Mouse (Mus musculus) hindbrain, embryonic 11.5 days (tissue): ENCODE data around the gene Ikzf3. TPM values are rescaled to one million over a fixed set of nuclear protein-coding genes. Genes with fewer than 3 reads are reported as not detected.

ENCODE experiments used
- ATAC-seq: fragments of 200-750 bp; cut with Nextera tagmentation; 2 replicates; pipeline ENCODE4 v1.8.0; 2017; ENCODE audit warnings: mild to moderate bottlenecking, moderate TSS enrichment, moderate library complexity; ENCODE audit not compliant: low FRiP score
- DNase-seq: peaks from one replicate; pipeline ENCODE4 v3.0.0-alpha.2; 2015; ENCODE audit warnings: low spot score
- H3K27ac ChIP-seq: fragments of 300-500 bp; sonication (generic); 2 replicates; pipeline ENCODE4 v1.5.1; 2014; ENCODE audit warnings: mild to moderate bottlenecking, low read depth, low read length
- H3K27me3 ChIP-seq: fragments of 300-500 bp; sonication (generic); 2 replicates; pipeline ENCODE4 v1.6.1; 2014; ENCODE audit warnings: mild to moderate bottlenecking, low read length, moderate library complexity, mixed read lengths; ENCODE audit not compliant: control insufficient read depth, insufficient read depth
- H3K36me3 ChIP-seq: fragments of 300-500 bp; sonication (generic); 2 replicates; pipeline ENCODE4 v1.6.1; 2014; ENCODE audit warnings: mild to moderate bottlenecking, low read length, moderate library complexity, mixed read lengths; ENCODE audit not compliant: control insufficient read depth, insufficient read depth
- H3K4me1 ChIP-seq: fragments of 300-500 bp; sonication (generic); replicated peaks from 2 replicates; pipeline ENCODE4 v1.6.1; 2014; ENCODE audit warnings: low read length, mixed read lengths; ENCODE audit not compliant: control insufficient read depth, insufficient read depth
- H3K4me2 ChIP-seq: fragments of 300-500 bp; sonication (generic); replicated peaks from 2 replicates; pipeline ENCODE4 v1.6.1; 2014; ENCODE audit warnings: mild to moderate bottlenecking, low read depth, low read length
- H3K4me3 ChIP-seq: fragments of 300-500 bp; sonication (generic); 2 replicates; pipeline ENCODE4 v1.5.1; 2014; ENCODE audit warnings: low read depth, low read length
- H3K9ac ChIP-seq: fragments of 300-500 bp; sonication (generic); 2 replicates; pipeline ENCODE4 v1.6.1; 2014; ENCODE audit warnings: low read depth, low read length
- H3K9me3 ChIP-seq: fragments of 300-500 bp; sonication (generic); 2 replicates; pipeline ENCODE4 v1.6.1; 2016; ENCODE audit warnings: low read length; ENCODE audit not compliant: control insufficient read depth
- WGBS: fragments of 180-500 bp; shearing (Covaris S2); extraction: QIAGEN DNeasy Blood & Tissue Kit; methylation state at CpG from one replicate; pipeline ENCODE4 v1.1.7; 2014; 5-methylcytosine and 5-hydroxymethylcytosine counted together
- polyA plus RNA-seq: library from polyadenylated mRNA; unstranded; fragments of >200 nt; fragmentation: Nextera tagmentation; extraction: Ambion mirVana; gene quantifications from 2 replicates; pipeline ENCODE4 v1.2.1, GENCODE M21; 2014

Gene Ikzf3
- polyA plus RNA-seq, 1 experiment from 2014 or later, result 0.60 TPM

DNA sequence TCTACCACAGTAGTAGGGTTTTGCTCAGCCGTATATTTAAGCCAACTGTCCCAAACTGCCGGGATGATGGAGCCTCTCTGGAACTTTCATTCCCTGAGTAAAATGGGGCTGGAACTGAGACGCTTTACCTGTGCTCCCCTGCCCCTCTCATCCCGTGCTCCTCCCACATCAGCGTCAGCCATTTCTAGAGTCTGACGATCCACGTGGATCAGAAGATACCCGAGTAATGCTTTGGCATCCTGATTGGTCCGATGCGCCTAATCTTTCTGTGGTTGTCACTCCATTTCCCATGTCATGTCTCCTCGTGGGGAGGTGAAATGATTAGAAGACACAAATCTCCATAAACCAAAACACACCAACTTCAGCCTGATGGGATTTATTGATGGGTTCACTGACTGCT, 70.9 kb downstream of the Ikzf3 start:
- whole genome bisulfite sequencing, result 89% methylated on average over 11 of the region's 11 CpGs
- no peak overlapping the region for H3K9ac ChIP-seq

DNA sequence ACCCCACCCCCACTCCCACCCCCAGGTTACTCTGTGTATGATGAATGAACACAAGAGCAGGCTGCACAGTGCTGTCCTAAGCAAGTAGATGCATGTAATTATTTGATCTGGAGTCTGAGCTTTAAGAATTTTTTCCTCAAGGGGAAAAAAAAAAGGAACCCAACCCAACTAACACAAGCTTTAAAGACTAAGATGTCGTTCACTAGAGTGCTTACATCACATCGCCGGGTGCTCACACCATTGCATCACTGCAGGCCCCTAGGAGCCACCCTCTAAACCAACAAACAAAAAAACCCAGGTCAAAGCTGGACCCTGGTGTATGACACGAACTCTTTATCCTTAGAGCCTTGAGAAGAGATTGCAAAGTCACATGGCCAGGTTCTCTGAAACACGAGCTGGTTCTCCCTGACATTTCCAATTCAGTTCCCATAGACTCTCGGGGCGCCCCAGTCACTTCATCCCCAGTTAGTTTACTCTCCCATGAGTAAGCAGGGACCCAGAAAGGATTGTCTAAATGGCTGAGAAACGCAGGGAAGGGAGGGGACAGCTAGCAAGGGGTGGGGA, 71.8 kb downstream of the Ikzf3 start:
- no peak for ATAC-seq
- H3K36me3 ChIP-seq, result no peaks in the 10 kb centered on the region
- 65% methylated on average over 8 of the region's 8 CpGs for WGBS

More for the DNA sequence above, 70.9 kb downstream of the Ikzf3 start:
- no peak overlapping the region for H3K4me2 ChIP-seq
- no peak overlapping the region for H3K27ac ChIP-seq
- no peaks in the 10 kb centered on the region for H3K27me3 ChIP-seq
- no peaks in the 10 kb centered on the region for H3K36me3 ChIP-seq
- H3K4me1 ChIP-seq, result no peaks in the 10 kb centered on the region
- no peaks in the 10 kb centered on the region for H3K9me3 ChIP-seq
- DNase-seq (no peak), ATAC-seq (no peak)
- H3K4me3 ChIP-seq, result no peak overlapping the region

DNA sequence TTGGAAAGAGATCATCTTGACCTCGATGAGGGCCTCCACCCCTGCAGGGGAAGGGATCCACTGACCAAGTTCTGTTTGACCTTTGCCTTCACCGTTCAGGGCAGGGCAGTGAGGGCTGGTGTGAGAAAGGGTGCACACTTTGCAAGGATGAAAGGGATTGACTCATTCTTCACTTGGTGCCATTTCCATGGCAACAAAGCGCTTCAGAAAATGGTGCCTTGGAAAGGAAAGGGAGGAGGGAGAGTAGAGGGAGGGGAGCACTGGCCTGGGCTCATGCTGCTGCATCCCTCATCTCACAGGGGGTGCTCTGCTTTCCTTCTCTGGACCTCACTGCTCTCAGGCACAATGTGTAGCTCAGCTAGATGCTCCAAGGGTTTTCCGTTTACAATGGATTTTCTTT, 73.1 kb downstream of the Ikzf3 start:
- Histone ChIP-seq H3K4me3 (no peak overlapping the region), H3K36me3 (no peaks in the 10 kb centered on the region), H3K27me3 (no peaks in the 10 kb centered on the region), H3K4me2 (no peak overlapping the region), H3K4me1 (no peaks in the 10 kb centered on the region), H3K27ac (no peak overlapping the region), H3K9ac (no peak overlapping the region), H3K9me3 (no peaks in the 10 kb centered on the region)
- DNase-seq, result no peak
- 47% methylated on average over 4 of the region's 4 CpGs for WGBS
- ATAC-seq, result no peak

More for the DNA sequence above, 71.8 kb downstream of the Ikzf3 start:
- H3K9ac ChIP-seq, result no peak overlapping the region
- no peak overlapping the region for H3K4me2 ChIP-seq
- no peak for DNase-seq
- no peaks in the 10 kb centered on the region for H3K9me3 ChIP-seq
- no peak overlapping the region for H3K27ac ChIP-seq
- no peaks in the 10 kb centered on the region for H3K4me1 ChIP-seq
- no peak overlapping the region for H3K4me3 ChIP-seq
- no peaks in the 10 kb centered on the region for H3K27me3 ChIP-seq

GRCm38 (mm10) chr11:98470795-98471194, 75.0 kb downstream of the Ikzf3 start:
- no peak for ATAC-seq
- Histone ChIP-seq H3K27ac (no peak overlapping the region), H3K9ac (no peak overlapping the region)

GRCm38 (mm10) chr11:98469761-98470714, 75.8 kb downstream of the Ikzf3 start:
- no peak for ATAC-seq
- Histone ChIP-seq H3K27me3 (no peaks in the 10 kb centered on the region), H3K9me3 (no peaks in the 10 kb centered on the region), H3K4me1 (no peaks in the 10 kb centered on the region), H3K4me2 (no peak overlapping the region), H3K4me3 (no peak overlapping the region), H3K36me3 (no peaks in the 10 kb centered on the region), H3K9ac (no peak overlapping the region), H3K27ac (no peak overlapping the region)
- no peak for DNase-seq
- 84% methylated on average over 22 of the region's 22 CpGs for WGBS

More at GRCm38 (mm10) chr11:98470795-98471194, 75.0 kb downstream of the Ikzf3 start:
- Histone ChIP-seq H3K9me3 (no peaks in the 10 kb centered on the region), H3K4me2 (no peak overlapping the region), H3K36me3 (no peaks in the 10 kb centered on the region), H3K27me3 (no peaks in the 10 kb centered on the region), H3K4me3 (no peak overlapping the region), H3K4me1 (no peaks in the 10 kb centered on the region)
- no peak for DNase-seq
- 81% methylated on average over 6 of the region's 6 CpGs for WGBS

GRCm38 (mm10) chr11:98464516-98464915, 81.3 kb downstream of the Ikzf3 start:
- Histone ChIP-seq H3K27ac (no peak overlapping the region), H3K27me3 (peaks cover 4% of the 10 kb centered on the region), H3K36me3 (no peaks in the 10 kb centered on the region), H3K4me1 (no peaks in the 10 kb centered on the region), H3K9me3 (no peaks in the 10 kb centered on the region), H3K9ac (no peak overlapping the region), H3K4me2 (no peak overlapping the region), H3K4me3 (no peak overlapping the region)
- no peak for DNase-seq
- no peak for ATAC-seq
- 86% methylated on average over 6 of the region's 6 CpGs for WGBS

DNA sequence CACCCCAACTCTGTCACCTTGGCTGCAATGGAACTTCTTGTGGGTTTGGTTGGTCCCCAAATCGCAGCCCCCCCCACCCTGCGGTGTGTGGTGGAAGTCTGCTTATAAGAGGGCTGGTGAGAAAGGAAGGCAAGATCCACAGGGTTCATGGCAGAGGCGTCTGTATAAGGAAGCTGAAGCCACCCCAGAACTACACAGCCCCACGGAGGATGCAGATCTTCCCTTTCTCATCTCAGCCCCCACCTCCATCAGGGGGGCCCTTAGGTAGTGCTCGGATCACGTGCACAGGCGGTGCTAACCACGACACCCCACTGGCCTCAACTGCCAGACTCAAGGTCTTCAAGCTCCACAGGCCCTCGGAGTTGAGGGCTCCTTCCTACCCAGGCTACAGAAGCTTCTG, 81.9 kb downstream of the Ikzf3 start:
- Histone ChIP-seq H3K9me3 (no peaks in the 10 kb centered on the region), H3K9ac (no peak overlapping the region), H3K4me3 (no peak overlapping the region), H3K36me3 (no peaks in the 10 kb centered on the region), H3K27ac (no peak overlapping the region), H3K4me1 (no peaks in the 10 kb centered on the region), H3K27me3 (peaks cover 10% of the 10 kb centered on the region), H3K4me2 (no peak overlapping the region)
- ATAC-seq, result no peak
- DNase-seq, result no peak
- 89% methylated on average over 9 of the region's 9 CpGs for WGBS

GRCm38 (mm10) chr11:98462255-98462654, 83.6 kb downstream of the Ikzf3 start:
- WGBS, result 92% methylated on average over 6 of the region's 6 CpGs
- Histone ChIP-seq H3K9ac (no peak overlapping the region), H3K9me3 (no peaks in the 10 kb centered on the region), H3K4me2 (no peak overlapping the region), H3K27me3 (peaks cover 22% of the 10 kb centered on the region), H3K27ac (no peak overlapping the region), H3K4me3 (no peak overlapping the region), H3K4me1 (no peaks in the 10 kb centered on the region), H3K36me3 (no peaks in the 10 kb centered on the region)
- DNase-seq (no peak), ATAC-seq (no peak)
